Mouse (Mus musculus) kidney, embryonic 14.5 days (tissue): ENCODE results near the gene Ndufb2. TPM values are rescaled to one million over a fixed set of nuclear protein-coding genes. Genes with fewer than 3 reads are reported as not detected.

ENCODE experiments used
- ATAC-seq: fragments of 200-750 bp; cut with Nextera tagmentation; 2 replicates; pipeline ENCODE4 v1.8.0; 2017; ENCODE audit warnings: moderate number of reproducible peaks, mild to moderate bottlenecking, moderate TSS enrichment, moderate library complexity; ENCODE audit not compliant: low FRiP score, low TSS enrichment
- H3K27ac ChIP-seq: fragments of 300-500 bp; sonication (generic); 2 replicates; pipeline ENCODE4 v1.5.1; 2014; ENCODE audit warnings: low read depth, mild to moderate bottlenecking, low read length, moderate library complexity, mixed read lengths
- H3K27me3 ChIP-seq: fragments of 300-500 bp; sonication (generic); 2 replicates; pipeline ENCODE4 v1.6.1; 2014; ENCODE audit warnings: mild to moderate bottlenecking, low read length; ENCODE audit not compliant: control insufficient read depth, insufficient read depth
- H3K36me3 ChIP-seq: fragments of 300-500 bp; sonication (generic); 2 replicates; pipeline ENCODE4 v1.6.1; 2014; ENCODE audit warnings: low read length, mixed read lengths; ENCODE audit not compliant: control insufficient read depth, insufficient read depth
- H3K4me1 ChIP-seq: fragments of 300-500 bp; sonication (generic); 2 replicates; pipeline ENCODE4 v1.6.1; 2014; ENCODE audit warnings: low read length, mixed read lengths; ENCODE audit not compliant: control insufficient read depth, insufficient read depth
- H3K4me2 ChIP-seq: fragments of 300-500 bp; sonication (generic); replicated peaks from 2 replicates; pipeline ENCODE4 v1.6.1; 2014; ENCODE audit warnings: low read depth, mild to moderate bottlenecking, low read length
- H3K4me3 ChIP-seq: fragments of 300-500 bp; sonication (generic); 2 replicates; pipeline ENCODE4 v1.5.1; 2014; ENCODE audit warnings: mild to moderate bottlenecking, low read length
- H3K9ac ChIP-seq: fragments of 300-500 bp; sonication (generic); 2 replicates; pipeline ENCODE4 v1.6.1; 2014; ENCODE audit warnings: low read depth, mild to moderate bottlenecking, low read length, moderate library complexity
- H3K9me3 ChIP-seq: fragments of 300-500 bp; sonication (generic); 2 replicates; pipeline ENCODE4 v1.6.1; 2016; ENCODE audit warnings: low read length; ENCODE audit not compliant: control insufficient read depth
- WGBS: fragments of 180-500 bp; shearing (Covaris S2); extraction: QIAGEN DNeasy Blood & Tissue Kit; methylation state at CpG from one replicate; pipeline ENCODE4 v1.1.7; 2014; 5-methylcytosine and 5-hydroxymethylcytosine counted together
- polyA plus RNA-seq: library from polyadenylated mRNA; unstranded; fragments of >200 nt; fragmentation: Nextera tagmentation; extraction: Ambion mirVana; gene quantifications from 2 replicates; pipeline ENCODE4 v1.2.1, GENCODE M21; 2014

Gene Ndufb2
- polyA plus RNA-seq, 1 experiment from 2014 or later = 304 TPM

DNA sequence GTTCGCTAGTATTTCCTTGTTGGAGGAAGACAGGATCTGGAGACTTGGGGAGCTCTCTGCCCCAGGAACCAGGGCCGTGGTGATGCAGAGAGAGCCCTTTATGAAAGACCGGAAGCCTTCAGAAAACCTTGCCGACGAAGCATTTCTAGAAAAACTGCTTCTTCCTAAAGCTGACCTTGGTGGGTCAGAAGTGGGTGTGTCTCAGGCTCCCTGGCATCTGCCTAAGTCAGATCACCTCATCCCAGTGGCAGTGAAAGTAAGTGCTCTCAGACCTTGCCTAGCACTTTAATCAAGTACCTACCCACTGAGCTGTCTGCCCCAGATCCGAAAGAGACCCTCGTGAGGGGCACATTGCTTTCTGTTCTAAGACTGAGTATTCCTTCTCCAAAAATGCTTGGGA is 17.4 kb upstream of the Ndufb2 start:
- peak overlapping the region; percentile 83; the same call in 1 of the 2 replicates for H3K9ac ChIP-seq
- WGBS = 71% methylated on average over 7 of the region's 7 CpGs
- no peaks in the 10 kb centered on the region for H3K27me3 ChIP-seq
- H3K9me3 ChIP-seq = no peaks in the 10 kb centered on the region
- peaks cover 9% of the 10 kb centered on the region for H3K4me1 ChIP-seq
- peak overlapping the region; percentile 83; the same call in 1 of the 2 replicates for H3K4me3 ChIP-seq
- H3K4me2 ChIP-seq = peak overlapping the region; percentile 85
- peaks cover 9% of the 10 kb centered on the region; the same call in 1 of the 2 replicates for H3K36me3 ChIP-seq
- ATAC-seq = no peak
- no peak overlapping the region for H3K27ac ChIP-seq

DNA sequence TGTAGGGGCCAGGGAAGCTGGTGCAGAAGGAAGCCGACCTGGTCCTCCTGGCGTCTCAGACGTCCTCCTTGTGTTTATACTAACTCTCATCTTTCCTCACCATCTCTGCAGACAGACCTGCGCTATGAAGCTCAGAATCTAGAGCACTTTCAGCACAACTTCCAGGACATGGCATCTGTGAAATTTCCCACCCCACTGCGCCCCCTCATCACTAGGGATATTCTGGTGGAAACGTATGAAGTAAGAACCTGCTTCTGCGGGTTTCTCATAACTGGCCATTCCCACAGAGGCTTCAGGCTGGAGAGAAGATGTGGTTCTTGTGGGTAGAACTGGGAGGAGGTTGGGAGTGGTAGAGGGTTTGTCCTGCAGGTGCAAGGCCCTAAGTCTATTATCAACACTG is 12.8 kb upstream of the Ndufb2 start:
- Histone ChIP-seq H3K9ac (no peak overlapping the region), H3K4me3 (no peak overlapping the region), H3K9me3 (no peaks in the 10 kb centered on the region), H3K4me2 (no peak overlapping the region), H3K27ac (no peak overlapping the region), H3K4me1 (peaks cover 6% of the 10 kb centered on the region), H3K27me3 (no peaks in the 10 kb centered on the region), H3K36me3 (peaks cover 24% of the 10 kb centered on the region; the same call in 1 of the 2 replicates)
- no peak for ATAC-seq
- WGBS = 79% methylated on average over 7 of the region's 7 CpGs

DNA sequence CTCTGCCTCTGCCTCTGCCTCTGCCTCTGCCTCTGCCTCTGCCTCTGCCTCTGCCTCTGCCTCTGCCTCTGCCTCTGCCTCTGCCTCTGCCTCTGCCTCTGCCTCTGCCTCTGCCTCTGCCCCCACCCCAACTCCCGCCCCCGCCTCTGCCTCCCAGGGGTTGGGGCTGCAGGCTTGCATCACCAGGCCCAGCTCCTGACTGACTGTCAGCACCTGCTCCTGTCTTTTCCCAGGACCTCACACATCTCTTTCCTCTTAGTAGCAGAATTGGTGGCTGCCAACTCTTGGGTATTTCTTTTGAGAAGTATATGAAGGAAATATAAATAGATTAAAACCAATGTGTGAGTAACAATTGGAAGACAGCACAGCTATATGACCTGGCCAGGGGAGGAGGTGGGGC is 11.8 kb upstream of the Ndufb2 start:
- Histone ChIP-seq H3K9ac (no peak overlapping the region), H3K36me3 (peaks cover 25% of the 10 kb centered on the region; the same call in 1 of the 2 replicates), H3K4me3 (no peak overlapping the region), H3K4me2 (no peak overlapping the region), H3K9me3 (no peaks in the 10 kb centered on the region), H3K27me3 (no peaks in the 10 kb centered on the region), H3K27ac (no peak overlapping the region), H3K4me1 (no peaks in the 10 kb centered on the region)
- ATAC-seq = no peak
- WGBS = 76% methylated on average over 2 of the region's 2 CpGs

DNA sequence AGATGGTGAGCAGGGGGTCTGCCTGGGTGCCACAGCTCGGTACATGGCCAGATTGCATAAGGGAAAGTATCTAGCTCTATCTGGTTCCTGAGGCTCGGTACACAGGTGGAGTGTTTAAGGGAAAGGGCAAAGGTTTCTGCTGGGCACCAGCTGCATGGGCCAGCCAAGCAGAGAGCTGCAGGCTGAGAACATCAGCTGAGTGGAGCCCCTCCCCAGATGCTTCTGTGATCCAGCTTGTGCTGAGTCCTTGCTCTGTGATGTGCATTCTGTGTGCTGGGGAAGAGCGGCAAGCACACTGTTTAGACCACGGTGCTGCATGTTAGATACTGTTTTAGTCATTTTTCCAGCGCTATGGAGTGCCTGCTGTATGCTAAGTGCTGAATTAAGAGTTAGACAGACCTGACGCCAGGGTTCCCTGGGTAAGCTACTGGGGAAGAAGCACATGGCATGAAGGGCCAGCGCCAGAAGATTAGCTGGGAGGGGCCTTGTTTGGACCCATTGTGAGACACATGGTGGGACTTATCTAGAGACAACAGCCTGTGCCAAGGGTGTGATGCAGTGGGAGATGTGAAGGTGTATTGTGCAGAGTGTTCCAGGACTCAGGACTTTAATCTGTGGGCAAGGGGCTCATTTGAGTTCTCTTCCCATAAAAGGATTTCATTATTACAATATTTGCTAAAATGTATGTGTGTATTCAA is 11.1 kb upstream of the Ndufb2 start:
- H3K27ac ChIP-seq = no peak overlapping the region
- H3K9ac ChIP-seq = no peak overlapping the region
- no peak overlapping the region for H3K4me2 ChIP-seq
- no peaks in the 10 kb centered on the region for H3K27me3 ChIP-seq
- no peaks in the 10 kb centered on the region for H3K4me1 ChIP-seq
- no peaks in the 10 kb centered on the region for H3K9me3 ChIP-seq
- peaks cover 26% of the 10 kb centered on the region; the same call in 1 of the 2 replicates for H3K36me3 ChIP-seq
- H3K4me3 ChIP-seq = no peak overlapping the region
- ATAC-seq = no peak
- WGBS = 81% methylated on average over 7 of the region's 7 CpGs

DNA sequence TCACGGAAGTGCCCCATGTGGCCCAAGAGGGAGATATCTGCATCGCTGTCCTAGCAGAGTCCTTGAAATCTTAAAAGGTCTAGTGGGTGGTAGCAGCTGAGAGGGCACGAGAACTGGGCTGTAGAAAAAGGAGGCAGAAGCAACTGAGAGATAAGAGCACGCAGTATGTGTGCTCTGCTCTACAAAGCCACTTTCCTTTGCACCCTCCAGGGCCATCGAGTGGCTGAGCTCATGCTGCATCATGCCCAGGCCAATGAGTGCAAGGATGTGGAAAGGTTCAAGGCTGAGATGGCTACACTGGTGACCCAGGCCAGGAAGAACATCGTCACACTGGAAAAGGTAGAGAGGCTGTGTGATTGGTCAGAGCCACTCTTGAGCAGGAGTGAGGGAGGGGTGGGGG is 6.9 kb upstream of the Ndufb2 start, which contains the start of gene Gm42420:
Gene Gm42420 (plus strand): TSS at position 237 of the 400 bp plus-strand sequence.
- Histone ChIP-seq H3K27me3 (no peaks in the 10 kb centered on the region), H3K9me3 (no peaks in the 10 kb centered on the region), H3K36me3 (peaks cover 20% of the 10 kb centered on the region; the same call in 1 of the 2 replicates), H3K27ac (no peak within 1 kb of the TSS), H3K4me3 (no peak within 1 kb of the TSS), H3K4me2 (no peak within 1 kb of the TSS), H3K4me1 (no peaks in the 10 kb centered on the region), H3K9ac (no peak within 1 kb of the TSS)
- no peak for ATAC-seq
- 90% methylated on average over 6 of the region's 6 CpGs for WGBS

- H3K9me3 ChIP-seq = no peaks in the 10 kb centered on the region
- H3K9ac ChIP-seq = no peak overlapping the region
- H3K4me1 ChIP-seq = 0 out of 2 replicates have a peak, but pooled peaks cover 3% of the 10 kb centered on the region
- H3K36me3 ChIP-seq = peaks cover under 1% of the 10 kb centered on the region; the same call in 1 of the 2 replicates
- WGBS = 94% methylated on average over 4 of the region's 4 CpGs
- no peak for ATAC-seq
- no peak overlapping the region for H3K27ac ChIP-seq
- no peak overlapping the region for H3K4me3 ChIP-seq
- no peaks in the 10 kb centered on the region for H3K27me3 ChIP-seq
- no peak overlapping the region for H3K4me2 ChIP-seq
These were observed 893 bp upstream of the Ndufb2 start for GRCm38 (mm10) chr6:39591481-39591880.

- Histone ChIP-seq H3K27ac (no peak overlapping the region), H3K9me3 (no peaks in the 10 kb centered on the region), H3K4me3 (no peak overlapping the region), H3K4me1 (no peaks in the 10 kb centered on the region), H3K36me3 (peaks cover 50% of the 10 kb centered on the region), H3K27me3 (no peaks in the 10 kb centered on the region), H3K4me2 (no peak overlapping the region), H3K9ac (no peak overlapping the region)
- no peak for ATAC-seq
- 94% methylated on average over 3 of the region's 3 CpGs for WGBS
These were observed 8.5 kb downstream of the Ndufb2 start for GRCm38 (mm10) chr6:39600851-39601250.

- H3K4me3 ChIP-seq = no peak overlapping the region
- H3K9ac ChIP-seq = no peak overlapping the region
- H3K9me3 ChIP-seq = no peaks in the 10 kb centered on the region
- H3K4me2 ChIP-seq = no peak overlapping the region
- H3K27me3 ChIP-seq = no peaks in the 10 kb centered on the region
- 87% methylated on average over 3 of the region's 3 CpGs for WGBS
- H3K36me3 ChIP-seq = peaks cover 47% of the 10 kb centered on the region
- H3K27ac ChIP-seq = no peak overlapping the region
- peaks cover 2% of the 10 kb centered on the region; the same call in 1 of the 2 replicates for H3K4me1 ChIP-seq
- ATAC-seq = no peak
These were observed 9.5 kb downstream of the Ndufb2 start for GRCm38 (mm10) chr6:39601828-39602227.

GRCm38 (mm10) chr6:39604565-39604964 is 12.2 kb downstream of the Ndufb2 start:
- Histone ChIP-seq H3K27ac (no peak overlapping the region), H3K9me3 (no peaks in the 10 kb centered on the region), H3K36me3 (peaks cover 27% of the 10 kb centered on the region), H3K4me3 (no peak overlapping the region), H3K9ac (no peak overlapping the region), H3K4me1 (peaks cover 4% of the 10 kb centered on the region; the same call in 1 of the 2 replicates), H3K27me3 (no peaks in the 10 kb centered on the region), H3K4me2 (no peak overlapping the region)
- ATAC-seq = no peak
- 65% methylated on average over 5 of the region's 5 CpGs for WGBS
